Mouse (Mus musculus) C3H10T1/2 (cell line): ENCODE data around the gene Serpinb11. TPM values are rescaled to one million over a fixed set of nuclear protein-coding genes. Genes with fewer than 3 reads are reported as not detected.

Experiments
- polyA plus RNA-seq, 2 experiments: library from polyadenylated mRNA; unstranded; fragments of >200 nt; fragmentation: generic; extraction: Trizol; gene quantifications; one replicate each; pipeline ENCODE4 v1.2.1; 2012; ENCODE audit warnings: missing spikeins in 2 of 2

Gene Serpinb11
- polyA plus RNA-seq, result not detected

DNA sequence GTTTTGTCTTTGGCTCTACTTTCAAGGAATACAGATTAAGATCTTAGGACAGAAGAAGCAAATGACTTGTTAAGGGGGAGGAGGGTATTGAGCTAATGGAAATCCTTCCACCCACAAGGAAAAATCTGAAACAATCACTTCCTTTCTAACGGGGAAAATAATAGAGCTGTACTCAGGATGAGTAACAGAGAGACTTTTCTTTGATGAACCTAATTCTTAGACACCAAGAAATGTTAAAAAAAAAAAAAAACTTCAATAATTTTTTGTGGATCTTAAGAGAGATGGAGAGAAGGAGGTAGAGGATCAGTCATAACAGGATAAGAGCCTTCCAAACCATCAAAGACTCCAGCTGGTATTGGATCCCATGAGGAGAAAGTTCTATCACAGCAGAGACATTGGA lies at the start of gene Serpinb11:
Gene Serpinb11 (plus strand): TSS at position 301 of the 400 bp plus-strand sequence.

DNA sequence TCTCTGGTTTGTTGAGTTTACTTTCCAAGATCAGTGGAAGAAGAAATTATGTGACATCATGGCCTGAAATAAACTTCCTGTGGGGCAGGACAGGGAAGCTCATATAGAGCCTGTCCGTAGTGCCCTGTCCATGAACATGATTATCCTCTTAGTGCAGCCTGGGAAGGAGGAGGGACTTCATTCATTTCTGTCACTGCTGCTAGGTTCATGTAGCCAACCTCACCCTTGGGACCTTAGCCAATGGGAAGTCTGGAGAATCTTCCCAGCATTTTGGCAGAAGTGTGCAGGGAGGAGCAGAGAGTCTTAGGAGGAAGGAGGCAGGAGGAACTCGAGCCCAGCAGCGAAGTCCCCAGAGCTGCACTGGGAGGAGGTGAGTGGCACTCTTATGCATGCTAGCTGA lies 38.4 kb downstream of the Serpinb11 start, which contains the start of gene Serpinb7:
Gene Serpinb7 (plus strand): TSS at position 301 of the 400 bp plus-strand sequence.

Other genes starting within 250 kb of the Serpinb11 start
- gene Serpinb3b, start 82.8 kb upstream of the Serpinb11 start, polyA plus RNA-seq, result not detected
- gene Serpinb3c, start 82.8 kb upstream of the Serpinb11 start, polyA plus RNA-seq, result not detected
- under 1 TPM in 1 of 2 experiments, not detected in 1; 0.05 TPM for gene Serpinb7, start 38.5 kb downstream of the Serpinb11 start, polyA plus RNA-seq
- under 1 TPM in 1 of 2 experiments, not detected in 1; 0.02 TPM for gene Serpinb2, start 150.2 kb downstream of the Serpinb11 start, polyA plus RNA-seq
- gene Serpinb8, start 228.8 kb downstream of the Serpinb11 start, polyA plus RNA-seq, result 10 to 100 TPM in 1 of 2 experiments, 1 to 10 TPM in 1; 1.4 to 25.9 TPM